Mouse (Mus musculus) liver, embryonic 11.5 days (tissue): ENCODE measurements around the gene Srpk2. TPM values are rescaled to one million over a fixed set of nuclear protein-coding genes. Genes with fewer than 3 reads are reported as not detected.
"Not testable (repeated sequence)": the region's sequence is repeated elsewhere in the genome, so short reads cannot be mapped to it uniquely, and the experiment has no call there.

Experiments
- ATAC-seq: fragments of 200-750 bp; cut with Nextera tagmentation; replicated peaks from 2 replicates; pipeline ENCODE4 v1.8.0; 2017; ENCODE audit warnings: moderate number of reproducible peaks, mild to moderate bottlenecking, moderate TSS enrichment, moderate library complexity; ENCODE audit not compliant: low FRiP score
- DNase-seq: peaks from one replicate; pipeline ENCODE4 v3.0.0-alpha.2; 2017; ENCODE audit warnings: low spot score
- H3K27ac ChIP-seq: fragments of 300-500 bp; sonication (generic); 2 replicates; pipeline ENCODE4 v1.5.1; 2014; ENCODE audit warnings: mild to moderate bottlenecking, low read depth, low read length, control low read depth
- H3K27me3 ChIP-seq: fragments of 300-500 bp; sonication (generic); replicated peaks from 2 replicates; pipeline ENCODE4 v1.6.1; 2014; ENCODE audit warnings: low read length, mixed read lengths; ENCODE audit not compliant: control insufficient read depth, insufficient read depth
- H3K36me3 ChIP-seq: fragments of 300-500 bp; sonication (generic); 2 replicates; pipeline ENCODE4 v1.6.1; 2014; ENCODE audit warnings: mild to moderate bottlenecking, low read length, moderate library complexity, mixed read lengths; ENCODE audit not compliant: control insufficient read depth, insufficient read depth
- H3K4me1 ChIP-seq: fragments of 300-500 bp; sonication (generic); replicated peaks from 2 replicates; pipeline ENCODE4 v1.6.1; 2014; ENCODE audit warnings: low read length, mixed read lengths; ENCODE audit not compliant: control insufficient read depth, insufficient read depth
- H3K4me2 ChIP-seq: fragments of 300-500 bp; sonication (generic); 2 replicates; pipeline ENCODE4 v1.6.1; 2014; ENCODE audit warnings: mild to moderate bottlenecking, control low read depth, moderate library complexity
- H3K4me3 ChIP-seq: fragments of 300-500 bp; sonication (generic); 2 replicates; pipeline ENCODE4 v1.5.1; 2014; ENCODE audit warnings: low read depth, low read length, control low read depth
- H3K9ac ChIP-seq: fragments of 300-500 bp; sonication (generic); 2 replicates; pipeline ENCODE4 v1.6.1; 2014; ENCODE audit warnings: low read depth, low read length, control low read depth
- H3K9me3 ChIP-seq: fragments of 300-500 bp; sonication (generic); 2 replicates; pipeline ENCODE4 v1.6.1; 2016; ENCODE audit warnings: low read length, inconsistent platforms, mixed read lengths; ENCODE audit not compliant: control insufficient read depth
- WGBS: fragments of 180-500 bp; shearing (Covaris S2); extraction: QIAGEN DNeasy Blood & Tissue Kit; methylation state at CpG from one replicate; pipeline ENCODE4 v1.1.7; 2014; 5-methylcytosine and 5-hydroxymethylcytosine counted together
- polyA plus RNA-seq: library from polyadenylated mRNA; unstranded; fragments of >200 nt; fragmentation: Nextera tagmentation; extraction: Ambion mirVana; gene quantifications from 2 replicates; pipeline ENCODE4 v1.2.1, GENCODE M21; 2014

Srpk2 gene
- polyA plus RNA-seq, 1 experiment from 2014 or later, result 20.7 TPM

- H3K27me3 ChIP-seq, H3K4me3 ChIP-seq, H3K4me2 ChIP-seq, H3K9ac ChIP-seq, H3K9me3 ChIP-seq, DNase-seq, H3K27ac ChIP-seq, H3K36me3 ChIP-seq, H3K4me1 ChIP-seq: not testable (repeated sequence)
- 61% methylated on average over 3 of the region's 3 CpGs for WGBS
- ATAC-seq, result peak; percentile 53; the same call in 1 of the 2 replicates
Measured at GRCm38 (mm10) chr5:23553338-23553737, 131.1 kb downstream of the Srpk2 start.

GRCm38 (mm10) chr5:23551687-23552086 is 132.7 kb downstream of the Srpk2 start:
- no peaks in the 10 kb centered on the region for H3K9me3 ChIP-seq
- no peaks in the 10 kb centered on the region for H3K4me1 ChIP-seq
- H3K27me3 ChIP-seq, result no peaks in the 10 kb centered on the region
- no peak overlapping the region for H3K27ac ChIP-seq
- no peak overlapping the region for H3K9ac ChIP-seq
- ATAC-seq, result no peak
- H3K4me2 ChIP-seq, result no peak overlapping the region
- H3K36me3 ChIP-seq, result no peaks in the 10 kb centered on the region
- no peak overlapping the region for H3K4me3 ChIP-seq
- WGBS, result 76% methylated on average over 5 of the region's 5 CpGs
- no peak for DNase-seq

- Histone ChIP-seq H3K4me2 (no peak overlapping the region), H3K36me3 (peaks cover 5% of the 10 kb centered on the region), H3K9me3 (no peaks in the 10 kb centered on the region), H3K27ac (no peak overlapping the region), H3K4me1 (no peaks in the 10 kb centered on the region), H3K27me3 (no peaks in the 10 kb centered on the region), H3K9ac (no peak overlapping the region), H3K4me3 (no peak overlapping the region)
- WGBS, result 88% methylated on average over 7 of the region's 7 CpGs
- DNase-seq (no peak), ATAC-seq (no peak)
Measured at GRCm38 (mm10) chr5:23535692-23536091, 148.7 kb downstream of the Srpk2 start.

DNA sequence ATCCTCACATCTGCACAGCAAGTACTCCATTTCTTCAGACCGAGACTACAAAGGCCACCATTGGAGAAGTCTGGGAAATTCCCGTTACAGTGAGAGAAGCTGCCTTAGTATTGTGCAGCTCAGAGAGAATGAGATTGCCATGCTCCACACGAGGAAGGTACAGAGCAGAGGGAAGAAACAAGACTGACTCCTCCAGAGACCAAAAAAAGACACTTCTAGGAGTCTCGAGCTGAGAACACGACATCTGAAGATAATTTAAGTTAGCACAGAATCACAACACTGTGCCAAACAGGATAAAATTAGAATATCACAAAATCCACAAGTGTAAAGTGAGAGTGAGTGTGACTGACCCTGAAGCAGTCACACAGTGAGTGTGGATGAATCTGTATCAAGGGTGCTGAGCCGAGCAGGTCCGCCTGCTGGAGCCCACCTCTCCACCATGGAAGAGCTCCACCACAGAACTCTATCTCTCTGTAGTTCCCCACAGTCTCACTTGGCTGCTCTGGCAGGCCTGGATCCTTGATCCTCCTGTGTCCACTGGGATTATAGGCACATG is 152.8 kb downstream of the Srpk2 start:
- H3K4me2 ChIP-seq, result no peak overlapping the region
- H3K9me3 ChIP-seq, result no peaks in the 10 kb centered on the region
- WGBS, result 88% methylated on average over 7 of the region's 7 CpGs
- H3K36me3 ChIP-seq, result peaks cover 3% of the 10 kb centered on the region; the same call in 1 of the 2 replicates
- H3K27me3 ChIP-seq, result no peaks in the 10 kb centered on the region
- H3K9ac ChIP-seq, result no peak overlapping the region
- ATAC-seq (no peak), DNase-seq (no peak)
- H3K27ac ChIP-seq, result no peak overlapping the region
- H3K4me1 ChIP-seq, result no peaks in the 10 kb centered on the region
- H3K4me3 ChIP-seq, result no peak overlapping the region

DNA sequence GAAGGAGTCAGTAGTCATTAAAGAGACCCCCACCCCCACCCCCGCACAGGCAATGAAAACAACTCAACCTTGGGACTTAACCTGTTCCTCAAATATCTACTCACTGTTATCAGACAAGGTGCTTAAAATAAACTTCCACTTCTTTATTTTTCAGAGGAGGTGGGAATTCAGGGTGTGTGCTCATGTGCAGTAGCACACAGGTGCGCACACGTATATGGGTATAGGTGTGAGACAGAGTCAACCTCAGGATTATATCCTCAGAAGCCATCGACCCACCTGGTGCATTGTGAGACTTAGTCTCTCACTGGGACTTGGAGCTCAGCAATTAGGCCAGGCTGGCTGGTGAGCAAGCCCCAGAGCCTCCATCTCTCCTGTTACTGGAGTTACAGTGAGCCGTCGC is 153.3 kb downstream of the Srpk2 start:
- H3K27ac ChIP-seq, result no peak overlapping the region
- no peak overlapping the region for H3K9ac ChIP-seq
- no peak overlapping the region for H3K4me2 ChIP-seq
- peaks cover 3% of the 10 kb centered on the region; the same call in 1 of the 2 replicates for H3K36me3 ChIP-seq
- 92% methylated on average over 6 of the region's 6 CpGs for WGBS
- no peaks in the 10 kb centered on the region for H3K27me3 ChIP-seq
- no peaks in the 10 kb centered on the region for H3K4me1 ChIP-seq
- no peaks in the 10 kb centered on the region for H3K9me3 ChIP-seq
- no peak overlapping the region for H3K4me3 ChIP-seq
- no peak for DNase-seq
- no peak for ATAC-seq

DNA sequence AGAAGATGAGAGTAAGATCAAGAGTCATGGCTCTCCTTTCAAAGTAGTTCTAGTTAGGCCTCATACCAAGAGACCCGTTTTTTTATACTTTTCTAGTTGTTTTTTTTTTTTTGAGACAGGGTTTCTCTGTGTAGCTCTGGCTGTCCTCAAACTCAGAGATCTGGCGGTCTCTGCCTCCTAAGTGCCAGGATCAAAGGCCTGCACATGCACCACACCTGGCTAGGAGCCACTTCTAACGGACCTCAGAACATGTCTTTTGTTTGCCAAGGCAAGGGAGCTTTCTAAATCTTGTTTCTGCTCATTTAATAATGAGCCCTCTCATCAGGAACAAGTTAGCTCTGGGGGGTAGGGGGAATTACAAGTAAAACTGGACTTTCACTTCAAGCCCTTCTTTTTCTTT is 159.8 kb downstream of the Srpk2 start:
- Histone ChIP-seq H3K27ac (no peak overlapping the region), H3K4me2 (no peak overlapping the region), H3K27me3 (no peaks in the 10 kb centered on the region), H3K36me3 (0 out of 2 replicates have a peak, but pooled peaks cover 3% of the 10 kb centered on the region), H3K4me1 (no peaks in the 10 kb centered on the region), H3K4me3 (no peak overlapping the region), H3K9me3 (no peaks in the 10 kb centered on the region), H3K9ac (no peak overlapping the region)
- DNase-seq, result no peak
- 77% methylated on average over 3 of the region's 3 CpGs for WGBS
- ATAC-seq, result no peak

DNA sequence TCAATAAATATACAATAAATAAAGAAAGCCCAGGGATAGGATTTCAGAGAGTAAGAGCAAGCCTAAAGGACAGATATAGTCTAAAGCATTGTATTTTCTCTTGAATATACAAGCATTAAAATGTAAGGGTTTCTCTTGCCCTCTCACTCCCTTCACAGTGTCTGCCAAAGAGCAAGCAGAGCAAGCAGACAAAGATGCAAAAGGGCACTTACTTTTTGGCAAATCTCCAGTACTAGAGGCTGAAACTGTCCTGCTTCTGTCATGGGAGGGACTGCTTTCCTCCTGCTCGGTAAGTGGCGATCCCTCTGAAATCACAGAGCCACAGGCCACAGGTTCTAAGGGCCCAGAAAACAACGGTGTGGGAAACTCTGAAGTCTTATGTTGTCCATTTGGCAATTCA is 160.5 kb downstream of the Srpk2 start:
- no peak overlapping the region for H3K4me2 ChIP-seq
- no peaks in the 10 kb centered on the region for H3K27me3 ChIP-seq
- H3K9me3 ChIP-seq, result no peaks in the 10 kb centered on the region
- 0 out of 2 replicates have a peak, but pooled peaks cover 3% of the 10 kb centered on the region for H3K36me3 ChIP-seq
- H3K9ac ChIP-seq, result no peak overlapping the region
- H3K4me1 ChIP-seq, result no peaks in the 10 kb centered on the region
- ATAC-seq (no peak), DNase-seq (no peak)
- H3K4me3 ChIP-seq, result no peak overlapping the region
- 90% methylated on average over 3 of the region's 3 CpGs for WGBS
- no peak overlapping the region for H3K27ac ChIP-seq

DNA sequence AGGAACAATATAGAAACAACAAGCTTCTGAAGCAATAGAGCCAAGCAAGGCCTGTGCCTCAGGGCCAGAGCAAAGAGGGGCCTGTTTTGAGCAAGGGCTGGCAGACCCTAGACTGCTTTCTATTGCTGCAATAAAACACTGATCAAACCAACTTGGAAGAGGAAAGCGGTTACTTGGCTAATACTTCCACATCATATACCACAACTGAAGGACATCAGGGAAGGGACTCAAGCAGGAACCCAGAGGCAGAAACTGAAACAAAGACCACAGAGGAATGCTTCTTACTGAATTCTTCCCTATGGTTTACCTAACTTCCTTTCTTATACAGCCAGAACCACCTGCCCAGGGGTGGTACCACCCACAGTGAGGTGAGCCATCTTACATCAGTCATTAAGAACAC is 162.8 kb downstream of the Srpk2 start:
- H3K27ac ChIP-seq, result no peak overlapping the region
- no peaks in the 10 kb centered on the region for H3K9me3 ChIP-seq
- H3K9ac ChIP-seq, result no peak overlapping the region
- H3K36me3 ChIP-seq, result 0 out of 2 replicates have a peak, but pooled peaks cover 3% of the 10 kb centered on the region
- 81% methylated on average over 1 of the region's 1 CpGs for WGBS
- H3K4me3 ChIP-seq, result no peak overlapping the region
- ATAC-seq (no peak), DNase-seq (no peak)
- H3K27me3 ChIP-seq, result no peaks in the 10 kb centered on the region
- no peak overlapping the region for H3K4me2 ChIP-seq
- no peaks in the 10 kb centered on the region for H3K4me1 ChIP-seq

DNA sequence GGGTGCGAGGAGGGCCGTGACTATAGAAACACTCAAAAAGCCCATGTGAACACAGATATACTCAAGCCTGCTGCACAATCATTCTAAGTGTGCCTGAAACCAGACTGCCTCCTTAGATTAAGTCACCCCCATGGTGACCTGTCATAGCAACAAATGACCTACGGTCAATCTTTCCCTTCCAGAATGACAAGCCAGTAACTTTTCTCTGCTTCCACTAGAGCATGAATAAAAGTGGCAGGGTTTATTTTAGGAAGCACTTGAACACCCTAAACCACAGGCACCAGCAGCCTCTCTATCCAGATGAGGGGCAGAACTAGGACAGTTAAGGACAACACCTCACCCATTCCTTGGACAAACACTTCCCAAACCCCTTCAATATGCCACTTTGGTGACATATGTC is 164.7 kb downstream of the Srpk2 start:
- Histone ChIP-seq H3K9ac (no peak overlapping the region), H3K4me1 (no peaks in the 10 kb centered on the region), H3K36me3 (0 out of 2 replicates have a peak, but pooled peaks cover 3% of the 10 kb centered on the region), H3K4me3 (no peak overlapping the region), H3K4me2 (no peak overlapping the region), H3K27ac (no peak overlapping the region), H3K27me3 (no peaks in the 10 kb centered on the region), H3K9me3 (no peaks in the 10 kb centered on the region)
- DNase-seq (no peak), ATAC-seq (no peak)
- 93% methylated on average over 3 of the region's 3 CpGs for WGBS
